Mouse (Mus musculus) embryonic facial prominence, embryonic 11.5 days (tissue): ENCODE measurements around the gene Armc10. TPM values are rescaled to one million over a fixed set of nuclear protein-coding genes. Genes with fewer than 3 reads are reported as not detected.
"Not testable (repeated sequence)": the region's sequence is repeated elsewhere in the genome, so short reads cannot be mapped to it uniquely, and the experiment has no call there.

Source experiments
- ATAC-seq: fragments of 200-750 bp; cut with Nextera tagmentation; replicated peaks from 2 replicates; pipeline ENCODE4 v1.8.0; 2017; ENCODE audit warnings: low read depth; ENCODE audit not compliant: insufficient number of reproducible peaks, low FRiP score, low TSS enrichment
- DNase-seq: peaks from one replicate; pipeline ENCODE4 v3.0.0-alpha.2; 2015; ENCODE audit warnings: low spot score
- H3K27ac ChIP-seq: fragments of 300-500 bp; sonication (generic); replicated peaks from 2 replicates; pipeline ENCODE4 v1.5.1; 2014; ENCODE audit warnings: mild to moderate bottlenecking, low read depth, low read length, control low read depth
- H3K27me3 ChIP-seq: fragments of 300-500 bp; sonication (generic); 2 replicates; pipeline ENCODE4 v1.6.1; 2014; ENCODE audit warnings: mild to moderate bottlenecking, low read length, moderate library complexity, mixed read lengths; ENCODE audit not compliant: control insufficient read depth, insufficient read depth
- H3K36me3 ChIP-seq: fragments of 300-500 bp; sonication (generic); replicated peaks from 2 replicates; pipeline ENCODE4 v1.6.1; 2014; ENCODE audit warnings: low read depth, mild to moderate bottlenecking, low read length, moderate library complexity, mixed read lengths; ENCODE audit not compliant: control insufficient read depth, insufficient read depth
- H3K4me1 ChIP-seq: fragments of 300-500 bp; sonication (generic); 2 replicates; pipeline ENCODE4 v1.6.1; 2014; ENCODE audit warnings: low read length, mixed read lengths; ENCODE audit not compliant: control insufficient read depth, insufficient read depth
- H3K4me2 ChIP-seq: fragments of 300-500 bp; sonication (generic); 2 replicates; pipeline ENCODE4 v1.6.1; 2014; ENCODE audit warnings: low read depth, mild to moderate bottlenecking, control low read depth, low read length, moderate library complexity
- H3K4me3 ChIP-seq: fragments of 300-500 bp; sonication (generic); 2 replicates; pipeline ENCODE4 v1.5.1; 2014; ENCODE audit warnings: low read depth, low read length, control low read depth
- H3K9ac ChIP-seq: fragments of 300-500 bp; sonication (generic); replicated peaks from 2 replicates; pipeline ENCODE4 v1.6.1; 2014; ENCODE audit warnings: mild to moderate bottlenecking, control low read depth, low read length
- H3K9me3 ChIP-seq: fragments of 300-500 bp; sonication (generic); replicated peaks from 2 replicates; pipeline ENCODE4 v1.6.1; 2016; ENCODE audit warnings: mild to moderate bottlenecking, low read length, inconsistent platforms, mixed read lengths; ENCODE audit not compliant: control insufficient read depth
- WGBS: fragments of 180-500 bp; shearing (Covaris S2); extraction: QIAGEN DNeasy Blood & Tissue Kit; methylation state at CpG from one replicate; pipeline ENCODE4 v1.1.7; 2014; 5-methylcytosine and 5-hydroxymethylcytosine counted together
- polyA plus RNA-seq: library from polyadenylated mRNA; unstranded; fragments of >200 nt; fragmentation: Nextera tagmentation; extraction: Ambion mirVana; gene quantifications from 2 replicates; pipeline ENCODE4 v1.2.1, GENCODE M21; 2014

Armc10 gene
- polyA plus RNA-seq, 1 experiment from 2014 or later, result 92.8 TPM

GRCm38 (mm10) chr5:21683811-21684210, 38.2 kb downstream of the Armc10 start:
- Histone ChIP-seq H3K9me3 (no peaks in the 10 kb centered on the region), H3K36me3 (no peaks in the 10 kb centered on the region), H3K4me2 (no peak overlapping the region), H3K27ac (no peak overlapping the region), H3K27me3 (no peaks in the 10 kb centered on the region), H3K4me3 (no peak overlapping the region), H3K4me1 (no peaks in the 10 kb centered on the region), H3K9ac (no peak overlapping the region)
- ATAC-seq (no peak), DNase-seq (no peak)
- 91% methylated on average over 9 of the region's 9 CpGs for WGBS

- H3K9me3 ChIP-seq, result no peaks in the 10 kb centered on the region
- no peaks in the 10 kb centered on the region for H3K36me3 ChIP-seq
- H3K9ac ChIP-seq, result no peak overlapping the region
- H3K27me3 ChIP-seq, result no peaks in the 10 kb centered on the region
- H3K27ac ChIP-seq, result no peak overlapping the region
- no peak overlapping the region for H3K4me2 ChIP-seq
- H3K4me1 ChIP-seq, result no peaks in the 10 kb centered on the region
- ATAC-seq (no peak), DNase-seq (no peak)
- H3K4me3 ChIP-seq, result no peak overlapping the region
- WGBS, result 66% methylated on average over 10 of the region's 10 CpGs
Observed at GRCm38 (mm10) chr5:21685001-21685400, 39.4 kb downstream of the Armc10 start.

- no peak overlapping the region for H3K4me2 ChIP-seq
- no peaks in the 10 kb centered on the region for H3K36me3 ChIP-seq
- DNase-seq (no peak), ATAC-seq (no peak)
- H3K9ac ChIP-seq, result no peak overlapping the region
- no peaks in the 10 kb centered on the region for H3K9me3 ChIP-seq
- no peak overlapping the region for H3K4me3 ChIP-seq
- WGBS, result 82% methylated on average over 4 of the region's 4 CpGs
- no peak overlapping the region for H3K27ac ChIP-seq
- no peaks in the 10 kb centered on the region for H3K27me3 ChIP-seq
- H3K4me1 ChIP-seq, result no peaks in the 10 kb centered on the region
Observed at GRCm38 (mm10) chr5:21687042-21687441, 41.4 kb downstream of the Armc10 start.

- H3K9me3 ChIP-seq, result no peaks in the 10 kb centered on the region
- 92% methylated on average over 5 of the region's 5 CpGs for WGBS
- H3K27ac ChIP-seq, result no peak overlapping the region
- H3K36me3 ChIP-seq, result no peaks in the 10 kb centered on the region
- no peaks in the 10 kb centered on the region for H3K27me3 ChIP-seq
- no peak for ATAC-seq
- no peak overlapping the region for H3K4me2 ChIP-seq
- no peak overlapping the region for H3K4me3 ChIP-seq
- no peaks in the 10 kb centered on the region for H3K4me1 ChIP-seq
- no peak for DNase-seq
- no peak overlapping the region for H3K9ac ChIP-seq
Observed at GRCm38 (mm10) chr5:21692230-21692629, 46.6 kb downstream of the Armc10 start.

- Histone ChIP-seq H3K27me3 (no peaks in the 10 kb centered on the region), H3K9ac (no peak overlapping the region), H3K9me3 (no peaks in the 10 kb centered on the region), H3K36me3 (no peaks in the 10 kb centered on the region), H3K4me1 (no peaks in the 10 kb centered on the region), H3K4me2 (no peak overlapping the region), H3K4me3 (no peak overlapping the region), H3K27ac (no peak overlapping the region)
- ATAC-seq (no peak), DNase-seq (no peak)
- WGBS, result 66% methylated on average over 3 of the region's 3 CpGs
Observed at GRCm38 (mm10) chr5:21693372-21693870, 47.8 kb downstream of the Armc10 start.

GRCm38 (mm10) chr5:21694854-21695490, 49.4 kb downstream of the Armc10 start:
- Histone ChIP-seq H3K4me1 (no peaks in the 10 kb centered on the region), H3K27me3 (no peaks in the 10 kb centered on the region), H3K9ac (no peak overlapping the region), H3K4me2 (no peak overlapping the region), H3K36me3 (no peaks in the 10 kb centered on the region), H3K27ac (no peak overlapping the region), H3K4me3 (no peak overlapping the region), H3K9me3 (no peaks in the 10 kb centered on the region)
- ATAC-seq (no peak), DNase-seq (no peak)
- 87% methylated on average over 3 of the region's 3 CpGs for WGBS

- H3K4me3 ChIP-seq, H3K36me3 ChIP-seq, H3K9ac ChIP-seq, H3K4me1 ChIP-seq, H3K27me3 ChIP-seq, H3K9me3 ChIP-seq, H3K4me2 ChIP-seq, H3K27ac ChIP-seq, ATAC-seq, DNase-seq: not testable (repeated sequence)
- WGBS, result 95% methylated on average over 3 of the region's 3 CpGs
Observed at GRCm38 (mm10) chr5:21699555-21699954, 53.9 kb downstream of the Armc10 start.

- WGBS, result 18% methylated on average over 10 of the region's 10 CpGs
- DNase-seq (no peak), ATAC-seq (no peak)
- Histone ChIP-seq H3K9me3 (no peaks in the 10 kb centered on the region), H3K4me2 (peak overlapping the region; percentile 67), H3K4me1 (no peaks in the 10 kb centered on the region), H3K27me3 (no peaks in the 10 kb centered on the region), H3K4me3 (peak overlapping the region; percentile 68), H3K36me3 (no peaks in the 10 kb centered on the region), H3K27ac (no peak overlapping the region), H3K9ac (no peak overlapping the region)
Observed at GRCm38 (mm10) chr5:21700272-21700821, 54.7 kb downstream of the Armc10 start.
